9 mouse cellular contexts compared by ENCODE assay signal in the genomic region with DNA sequence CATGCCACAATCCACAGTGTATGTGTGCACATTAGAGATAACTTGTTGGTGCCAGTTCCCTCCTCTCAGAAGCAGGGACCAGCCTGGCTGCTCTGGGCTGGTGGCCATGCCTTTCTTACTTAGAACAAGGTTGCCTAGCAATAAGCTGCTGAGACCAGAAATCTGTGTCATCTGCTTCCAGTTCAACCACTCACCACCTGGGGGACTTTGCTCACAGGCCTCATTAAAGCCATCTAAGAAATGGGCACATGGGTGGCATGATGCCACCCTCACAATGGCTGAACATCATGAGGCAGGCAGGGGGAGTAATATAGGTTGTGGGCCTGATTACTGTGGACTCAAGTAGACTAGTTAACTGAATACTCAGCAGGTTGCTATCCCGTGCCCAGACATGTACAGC. TPM values are rescaled to one million over a fixed set of nuclear protein-coding genes. Genes with fewer than 3 reads are reported as not detected.
A peak's percentile ranks its signal among the peaks of the same experiment; 100 is the strongest.
DNase-seq lines count a peak whose midpoint lies in the region; ATAC-seq and TF ChIP-seq lines count a peak whose summit lies in the region.
"Had no signal": no experiment of that assay in that cellular context is flagged by ENCODE, and none has a peak within 500 bp of the region (broad histone marks: within the 10 kb centered on the region; RNA-seq: fewer than 3 reads in every experiment).

No protein-coding gene starts in this region.

- H3K9ac ChIP-seq in hindbrain, embryonic 16.5 days (ENCODE audit: low read depth, low read length): no peak overlapping the region
- H3K9ac ChIP-seq in hindbrain, embryonic 13.5 days: no peak overlapping the region
- H3K9ac ChIP-seq in forebrain, embryonic 16.5 days (replicated peaks; ENCODE audit: low read depth, low read length): no peak overlapping the region
- no peak overlapping the region for H3K9ac ChIP-seq in midbrain, postnatal 0 days (replicated peaks; ENCODE audit: low read length, poor library complexity, severe bottlenecking)
- H3K9ac ChIP-seq: limb, embryonic 13.5 days had no signal

- no peaks in the 10 kb centered on the region for H3K27me3 ChIP-seq in hindbrain, embryonic 16.5 days (replicated peaks; ENCODE audit: control insufficient read depth, insufficient read depth, low read length)
- H3K27me3 ChIP-seq in hindbrain, embryonic 13.5 days: 0 out of 2 replicates have a peak, but pooled peaks cover 3% of the 10 kb centered on the region
- no peaks in the 10 kb centered on the region for H3K27me3 ChIP-seq in forebrain, embryonic 16.5 days (replicated peaks; ENCODE audit: control insufficient read depth, insufficient read depth, low read length)
- no peaks in the 10 kb centered on the region for H3K27me3 ChIP-seq in midbrain, postnatal 0 days (ENCODE audit: insufficient read depth, low read length)
- H3K27me3 ChIP-seq: limb, embryonic 13.5 days had no signal

- intact Hi-C loops in heart, postnatal 10 days (cut with DNase I): loop anchor here (5.0 kb wide), 1 partner anchor 82 kb away; no protein-coding TSS in a partner anchor
- intact Hi-C loops in gastrocnemius, postnatal 14 days (cut with DNase I; ENCODE audit: low total_unique reads): no loop called here

- H3K9me3 ChIP-seq in hindbrain, embryonic 16.5 days (ENCODE audit: control insufficient read depth, low read length): no peaks in the 10 kb centered on the region
- no peaks in the 10 kb centered on the region for H3K9me3 ChIP-seq in hindbrain, embryonic 13.5 days
- H3K9me3 ChIP-seq in forebrain, embryonic 16.5 days (ENCODE audit: control insufficient read depth, low read length): no peaks in the 10 kb centered on the region
- no peaks in the 10 kb centered on the region for H3K9me3 ChIP-seq in midbrain, postnatal 0 days (ENCODE audit: low read length)
- H3K9me3 ChIP-seq: limb, embryonic 13.5 days had no signal

- no peak overlapping the region; the same call in 1 of the 2 replicates for H3K27ac ChIP-seq in hindbrain, embryonic 16.5 days (ENCODE audit: low read depth, low read length)
- H3K27ac ChIP-seq in hindbrain, embryonic 13.5 days: no peak overlapping the region
- H3K27ac ChIP-seq in forebrain, embryonic 16.5 days (ENCODE audit: low read length): 0 out of 2 replicates have a peak overlapping the region, but pooled peaks have one; percentile 2
- peak overlapping the region; percentile 18; the same call in 1 of the 2 replicates for H3K27ac ChIP-seq in midbrain, postnatal 0 days (ENCODE audit: low read depth, low read length)
- H3K27ac ChIP-seq: limb, embryonic 13.5 days had no signal

- peaks cover 9% of the 10 kb centered on the region for H3K4me1 ChIP-seq in hindbrain, embryonic 16.5 days (ENCODE audit: control insufficient read depth, insufficient read depth, low read depth, low read length)
- H3K4me1 ChIP-seq in hindbrain, embryonic 13.5 days (replicated peaks): peaks cover 29% of the 10 kb centered on the region
- H3K4me1 ChIP-seq in forebrain, embryonic 16.5 days (replicated peaks; ENCODE audit: control insufficient read depth, insufficient read depth, low read length): peaks cover 29% of the 10 kb centered on the region
- 0 out of 2 replicates have a peak, but pooled peaks cover 3% of the 10 kb centered on the region for H3K4me1 ChIP-seq in midbrain, postnatal 0 days (ENCODE audit: insufficient read depth, low read length)

- H3K4me3 ChIP-seq in hindbrain, embryonic 16.5 days (ENCODE audit: low read length): no peak overlapping the region
- H3K4me3 ChIP-seq in hindbrain, embryonic 13.5 days: no peak overlapping the region
- H3K4me3 ChIP-seq in forebrain, embryonic 16.5 days (replicated peaks; ENCODE audit: low read length): no peak overlapping the region
- H3K4me3 ChIP-seq in midbrain, postnatal 0 days (ENCODE audit: low read depth, low read length): no peak overlapping the region
- H3K4me3 ChIP-seq: limb, embryonic 13.5 days had no signal

- DNase-seq in MN1 (ENCODE audit: low spot score): peak; percentile 54
- peak; percentile 82 for DNase-seq in midbrain, postnatal 0 days (ENCODE audit: low spot score)
- no peak for DNase-seq in heart, postnatal 10 days
- DNase-seq in spleen, postnatal 10 days (ENCODE audit: low spot score in 2 of 2): no peak
- DNase-seq in gastrocnemius, postnatal 14 days: no peak

- TF ChIP-seq CTCF in midbrain, postnatal 0 days (IDR thresholded peaks at IDR 0.05): peak; percentile 59

- H3K4me2 ChIP-seq in hindbrain, embryonic 16.5 days (ENCODE audit: low read length): no peak overlapping the region
- no peak overlapping the region for H3K4me2 ChIP-seq in hindbrain, embryonic 13.5 days
- no peak overlapping the region for H3K4me2 ChIP-seq in forebrain, embryonic 16.5 days (ENCODE audit: low read length)
- no peak overlapping the region for H3K4me2 ChIP-seq in midbrain, postnatal 0 days (ENCODE audit: low read depth, low read length, poor library complexity, severe bottlenecking)
- H3K4me2 ChIP-seq: limb, embryonic 13.5 days had no signal

- no peaks in the 10 kb centered on the region for H3K36me3 ChIP-seq in hindbrain, embryonic 16.5 days (ENCODE audit: control insufficient read depth, insufficient read depth, low read length)
- no peaks in the 10 kb centered on the region for H3K36me3 ChIP-seq in hindbrain, embryonic 13.5 days
- H3K36me3 ChIP-seq in forebrain, embryonic 16.5 days (ENCODE audit: control insufficient read depth, insufficient read depth): no peaks in the 10 kb centered on the region
- no peaks in the 10 kb centered on the region for H3K36me3 ChIP-seq in midbrain, postnatal 0 days (ENCODE audit: insufficient read depth, low read length)
- H3K36me3 ChIP-seq: limb, embryonic 13.5 days had no signal

- ATAC-seq in hindbrain, embryonic 16.5 days: peak; percentile 50
- ATAC-seq in hindbrain, embryonic 13.5 days (ENCODE audit: low FRiP score): no peak
- peak; percentile 39 for ATAC-seq in forebrain, embryonic 16.5 days
- ATAC-seq in midbrain, postnatal 0 days (ENCODE audit: low FRiP score): peak; percentile 38; the same call in 1 of the 2 replicates

- WGBS in hindbrain, embryonic 16.5 days: 73% methylated on average over 1 of the region's 1 CpGs
- WGBS in hindbrain, embryonic 13.5 days: 88% methylated on average over 1 of the region's 1 CpGs
- 55% methylated on average over 1 of the region's 1 CpGs for WGBS in forebrain, embryonic 16.5 days
- WGBS in midbrain, postnatal 0 days: 73% methylated on average over 1 of the region's 1 CpGs

RNA-seq across cellular contexts. Expression of a gene that starts 1.3 kb away (rescaled TPM):
- 65.4 and 72.4 TPM in 2 replicates for polyA plus RNA-seq in hindbrain, embryonic 16.5 days (2015; fragmentation: Nextera tagmentation; extraction: Ambion mirVana)
- polyA plus RNA-seq in hindbrain, embryonic 13.5 days (2015; fragmentation: Nextera tagmentation; extraction: Ambion mirVana): 57.3 and 58.0 TPM in 2 replicates
- 87.6 and 105 TPM in 2 replicates for polyA plus RNA-seq in forebrain, embryonic 16.5 days (2015; fragmentation: Nextera tagmentation; extraction: Ambion mirVana)
- 21.8 and 22.8 TPM in 2 replicates for total RNA-seq in midbrain, postnatal 0 days (2014; rRNA removed)
- polyA plus RNA-seq in midbrain, postnatal 0 days (2015; fragmentation: Nextera tagmentation; extraction: Ambion mirVana): 56.0 and 62.8 TPM in 2 replicates
- total RNA-seq in heart, postnatal 10 days (2021): 10 to 100 TPM; 10.6 to 15.2 TPM
- total RNA-seq in gastrocnemius, postnatal 14 days (2021): 10 to 100 TPM; 15.4 to 16.6 TPM

Comparison
In these comparisons a context has a peak if more than half of its experiments do, and no peak if none do; other contexts are left out.
1. H3K27ac ChIP-seq: peak in forebrain, embryonic 16.5 days (single experiment) and midbrain, postnatal 0 days (single experiment); none in hindbrain, embryonic 16.5 days (single experiment) and hindbrain, embryonic 13.5 days (single experiment).
2. DNase-seq: peak in MN1 (single experiment) and midbrain, postnatal 0 days (single experiment); none in heart, postnatal 10 days (0 of 2), spleen, postnatal 10 days (0 of 2) and gastrocnemius, postnatal 14 days (single experiment).